Mouse (Mus musculus) hindlimb bud, embryonic 11.5 days (tissue): ENCODE measurements at regions not wholly inside any gene's neighbourhood (a gene's known extent, or its start where the extent isn't known, plus 50 kb on each side); places are given as distances from the start of the nearest gene placed in this dataset.

Experiments used
- DNase-seq: peaks from one replicate; pipeline ENCODE4 v3.0.0-alpha.2; 2012; ENCODE audit warnings: low read depth, low spot score; ENCODE audit errors: extremely low spot score

DNA sequence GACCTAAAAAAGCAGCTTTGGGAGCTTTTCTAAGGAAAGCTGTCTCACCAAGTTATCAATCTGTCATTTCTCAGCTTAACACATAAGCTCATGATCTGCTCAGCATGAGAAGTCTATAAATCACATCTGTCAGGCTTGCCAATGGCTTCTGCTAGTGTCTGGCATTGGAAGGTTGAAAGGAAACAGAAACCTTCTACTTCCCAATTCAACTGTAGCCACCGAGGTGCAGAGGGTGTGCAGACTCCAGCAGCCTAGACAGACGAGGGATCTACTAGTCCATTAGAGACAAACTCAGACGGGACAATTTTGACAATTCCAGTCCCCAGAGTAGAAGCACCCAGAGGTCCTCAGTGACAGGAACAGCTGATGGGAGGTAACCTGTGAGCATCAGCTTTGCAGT is 103.0 kb downstream of the Nab1 start:
- DNase-seq: peak; percentile 31

DNA sequence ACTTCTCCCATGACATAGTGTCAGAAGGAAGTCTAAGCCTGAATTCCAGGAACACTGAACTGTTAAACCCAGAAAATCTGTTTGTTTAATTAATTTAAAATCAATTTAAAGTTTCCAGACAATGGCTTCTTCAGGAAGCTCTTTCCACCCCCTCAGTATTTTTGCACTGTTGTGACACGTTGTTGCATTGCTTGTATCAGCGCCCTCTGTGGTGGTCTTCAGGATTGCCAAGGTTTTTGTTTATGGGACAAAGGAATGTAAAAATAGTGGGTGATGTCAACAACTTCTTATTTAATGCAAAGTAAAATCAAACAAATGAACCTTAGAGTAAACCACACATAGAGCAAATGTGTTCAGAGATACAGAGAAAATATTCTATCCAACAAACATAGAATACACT is 107.5 kb downstream of the Nab1 start:
- no peak for DNase-seq

DNA sequence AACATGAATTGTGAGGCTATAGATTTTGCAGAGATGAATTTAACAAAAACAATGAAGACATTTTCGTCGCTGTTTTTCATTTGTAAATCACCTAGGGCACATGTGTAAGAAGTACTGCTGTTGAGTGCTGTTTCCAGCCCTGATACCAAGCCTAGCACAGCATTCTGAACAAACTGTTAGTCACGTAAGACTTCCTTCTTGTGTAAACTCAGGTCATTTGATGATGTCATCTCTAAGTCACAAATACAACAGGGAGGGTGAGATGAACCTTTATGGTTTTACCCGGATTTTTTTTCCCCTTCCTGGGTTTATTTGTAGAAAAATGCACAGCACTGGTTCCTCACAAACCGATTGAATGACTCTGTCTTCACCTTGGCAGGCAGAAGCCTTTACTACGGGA is 111.6 kb downstream of the Nab1 start:
- no peak for DNase-seq

DNA sequence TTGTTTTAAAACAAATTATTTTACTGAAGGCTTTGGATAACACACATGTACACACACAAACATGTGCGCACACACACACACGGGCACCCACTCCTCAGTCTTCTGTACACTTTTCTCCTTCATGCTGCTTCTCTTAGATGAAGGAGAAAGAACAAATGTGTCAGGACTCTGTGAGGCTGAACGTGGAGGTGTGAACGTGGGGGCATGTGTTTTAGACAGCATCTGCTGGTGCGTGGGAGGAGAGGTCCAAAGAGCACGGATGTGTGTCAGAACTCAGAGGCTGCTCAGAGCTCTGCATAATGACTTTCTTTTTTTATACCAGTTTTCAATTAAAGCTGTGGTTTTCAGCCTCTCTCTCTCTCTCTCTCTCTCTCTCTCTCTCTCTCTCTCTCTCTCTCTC is 112.4 kb downstream of the Nab1 start:
- no peak for DNase-seq

DNA sequence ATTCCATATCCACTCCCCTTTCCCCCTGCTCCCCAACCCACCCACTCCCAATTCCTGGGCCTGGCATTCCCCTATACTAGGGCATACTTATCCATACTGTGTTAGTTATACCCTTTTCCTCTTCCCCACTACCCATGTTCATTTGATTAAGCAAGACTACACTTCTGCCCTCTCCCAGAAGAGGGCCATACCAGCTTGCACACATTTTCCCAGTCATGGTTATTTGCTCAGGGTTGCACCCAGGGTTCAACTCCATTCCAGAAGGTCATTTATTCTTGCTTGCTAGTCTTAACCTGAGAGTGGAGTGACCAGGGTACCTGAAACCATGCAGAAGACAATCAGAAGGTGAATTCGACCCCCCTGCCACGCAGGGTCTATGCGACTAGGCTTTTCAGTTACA is 113.4 kb downstream of the Nab1 start:
- no peak for DNase-seq

DNA sequence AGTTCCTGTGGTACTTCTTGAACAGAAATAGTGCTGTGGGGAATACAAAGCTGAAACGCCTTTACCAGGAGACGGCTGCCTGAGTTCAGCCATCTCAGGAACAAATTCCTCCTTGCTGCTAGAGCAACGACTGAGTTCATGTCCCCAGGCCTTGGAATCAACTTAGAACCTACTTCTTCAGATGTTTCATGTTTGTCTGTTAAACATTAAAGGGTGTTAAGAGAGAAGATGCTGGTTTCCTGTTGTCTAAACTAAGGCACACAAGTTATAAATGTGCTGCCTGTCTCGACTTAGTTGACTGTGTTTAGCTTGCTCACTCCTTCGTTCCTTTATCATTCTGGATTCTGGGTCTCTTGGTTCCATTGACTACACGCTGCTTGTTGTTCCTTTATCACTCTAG is 125.2 kb downstream of the Nab1 start:
- no peak for DNase-seq

DNA sequence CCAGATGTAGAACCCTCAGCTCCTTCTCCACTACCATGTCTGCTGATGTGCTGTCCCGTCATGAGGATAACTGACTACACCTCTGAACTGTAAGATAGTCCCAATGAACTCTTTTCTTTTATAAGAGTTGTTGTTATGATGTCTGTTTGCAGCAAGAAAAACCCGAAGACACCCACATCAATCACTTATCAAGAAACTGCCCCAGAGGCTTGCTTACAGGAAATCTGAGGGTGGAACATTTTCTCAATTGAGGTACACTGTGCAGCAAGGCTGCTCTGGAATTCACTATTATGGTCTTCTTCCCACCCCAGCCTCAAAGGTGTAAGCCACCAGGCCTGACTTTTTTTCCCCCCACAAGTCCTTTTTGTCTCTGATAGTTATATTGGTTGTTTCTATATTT is 125.8 kb downstream of the Nab1 start:
- DNase-seq: no peak

DNA sequence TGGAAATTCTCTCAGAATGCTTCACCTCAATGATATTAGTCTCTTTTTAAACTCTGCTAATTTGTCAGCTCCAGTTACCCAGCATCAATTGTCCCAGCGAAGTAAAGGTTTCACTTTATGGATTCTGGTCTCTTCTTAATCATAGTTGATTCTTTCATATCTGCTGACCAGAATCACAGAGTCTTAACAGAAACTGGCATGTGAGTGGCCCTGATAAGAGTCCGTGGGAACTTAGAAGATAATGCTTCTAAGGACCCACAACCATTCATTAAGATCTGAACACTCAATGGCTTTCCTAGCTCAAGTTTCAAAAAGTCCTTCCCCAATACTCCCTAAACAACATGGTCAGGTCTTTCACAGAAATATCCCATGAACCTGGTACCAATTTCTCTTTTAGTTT is 126.7 kb downstream of the Nab1 start:
- no peak for DNase-seq

DNA sequence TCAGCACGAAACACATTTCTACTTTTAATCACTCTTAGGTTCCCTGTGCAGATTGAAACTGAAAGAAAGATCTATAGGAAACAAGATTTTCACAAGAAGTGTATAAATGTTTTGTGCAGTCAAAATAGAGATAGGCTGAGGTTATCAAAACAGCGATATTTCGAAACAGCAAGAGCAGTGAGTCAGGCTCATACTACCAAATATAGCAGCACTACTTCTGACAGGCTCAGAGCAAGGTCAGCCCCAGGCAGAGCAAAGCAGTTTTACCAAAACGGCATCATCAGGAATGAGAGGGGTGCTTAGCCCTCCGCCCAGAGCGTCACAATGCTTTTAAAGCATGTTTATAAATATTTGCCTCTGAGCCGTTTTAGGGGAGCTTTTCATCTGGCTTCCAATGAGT is 133.4 kb upstream of the Gls start:
- DNase-seq: no peak

DNA sequence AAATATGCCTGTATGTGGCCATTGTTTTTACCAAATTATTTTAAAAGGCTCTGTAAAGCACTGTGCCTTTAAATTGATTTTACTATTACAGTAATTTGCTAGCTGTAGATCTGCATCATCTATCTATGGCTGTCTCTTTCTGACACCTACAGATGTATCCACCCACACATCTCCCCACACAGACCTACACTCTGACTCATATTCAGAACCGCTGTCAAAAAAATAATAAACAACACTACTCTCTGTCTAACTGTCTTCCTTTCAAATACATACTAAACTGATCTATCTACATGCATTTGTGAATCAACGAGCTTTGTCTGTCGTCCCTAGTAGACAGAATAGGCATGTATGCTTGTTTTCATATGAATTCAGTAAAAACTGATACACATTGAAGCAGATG is 130.6 kb upstream of the Gls start:
- DNase-seq: no peak

DNA sequence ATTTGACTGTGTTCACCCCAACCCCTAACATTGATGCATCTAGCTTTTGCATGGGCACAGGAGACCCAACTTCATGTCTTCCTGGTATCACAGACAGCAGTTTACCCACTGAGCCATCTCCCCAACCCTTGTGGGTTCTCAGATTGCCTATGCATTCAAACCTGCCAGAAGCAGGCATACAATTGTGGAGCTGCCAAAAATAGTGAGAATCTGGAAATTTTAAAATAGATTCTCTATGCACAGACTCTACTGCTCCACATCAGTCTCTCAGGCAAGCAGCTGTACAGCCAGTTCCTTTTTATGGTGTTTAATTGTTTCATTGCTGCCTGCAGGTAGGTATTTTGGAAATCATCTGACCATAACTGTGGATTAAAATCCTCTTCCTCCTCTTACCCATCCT is 129.9 kb upstream of the Gls start:
- no peak for DNase-seq

DNA sequence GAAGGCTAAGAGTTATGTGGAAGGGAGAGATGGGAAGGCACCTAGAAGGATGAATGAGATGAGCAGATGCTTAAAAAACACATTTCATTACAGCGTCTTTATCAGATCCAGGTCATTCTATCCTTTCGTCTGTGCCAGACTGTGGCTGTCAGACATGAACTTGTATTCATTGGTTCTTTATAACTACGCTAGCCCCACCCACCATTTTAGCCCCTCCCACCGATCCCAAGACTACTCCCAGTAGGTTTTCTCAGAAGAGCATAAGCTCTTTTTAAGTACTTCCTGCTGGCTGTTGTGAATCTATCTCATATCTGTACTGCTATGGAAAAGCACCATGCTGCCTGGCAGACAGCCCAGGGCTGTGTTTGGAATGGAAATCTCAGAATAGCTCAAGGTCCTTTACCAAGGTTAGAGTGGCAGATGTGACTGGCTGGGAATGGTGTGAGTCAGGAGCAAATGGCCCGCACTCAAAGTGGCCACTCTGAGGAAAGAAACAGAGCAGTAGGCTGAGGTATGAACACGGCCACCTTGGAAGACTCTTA is 121.1 kb upstream of the Gls start:
- no peak for DNase-seq

DNA sequence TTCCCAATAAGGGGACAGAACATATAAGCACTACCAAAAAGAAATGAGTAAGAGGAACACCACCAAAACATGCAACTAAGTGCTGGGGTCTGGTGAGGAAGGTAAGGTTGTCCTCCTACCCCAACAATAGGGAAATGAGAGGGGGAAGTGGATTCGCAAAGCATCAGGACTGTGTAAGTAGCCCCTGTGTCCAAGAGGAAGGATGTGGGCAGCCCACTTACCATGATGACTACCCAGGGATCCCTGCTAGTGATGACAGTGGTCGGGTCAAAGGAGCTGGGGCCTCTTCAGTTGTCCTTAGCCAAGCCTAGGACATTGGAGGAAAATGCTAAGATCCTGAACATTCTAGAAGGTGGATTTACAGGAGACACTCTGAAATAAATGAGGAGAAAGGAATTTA is 109.1 kb upstream of the Gls start:
- no peak for DNase-seq

DNA sequence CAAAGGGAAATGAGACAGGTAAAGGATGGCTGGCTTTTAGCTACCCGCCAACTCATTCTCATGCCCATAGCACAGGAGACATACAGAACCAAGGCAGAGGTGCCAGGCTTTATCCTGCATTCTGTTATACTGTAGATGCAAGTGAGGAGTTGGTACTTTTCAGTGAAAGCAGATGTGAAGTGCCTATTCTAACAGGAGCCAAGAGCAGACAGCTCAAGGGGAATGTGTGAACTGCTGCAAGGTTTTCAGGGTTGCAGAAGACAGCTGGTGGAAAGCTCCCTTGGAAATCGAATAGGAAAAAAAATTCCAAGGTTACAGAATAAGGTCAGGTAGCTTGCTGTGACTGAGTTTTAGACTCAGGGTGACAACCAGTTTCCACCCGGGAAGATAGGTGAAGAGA is 105.7 kb upstream of the Gls start:
- DNase-seq: no peak

DNA sequence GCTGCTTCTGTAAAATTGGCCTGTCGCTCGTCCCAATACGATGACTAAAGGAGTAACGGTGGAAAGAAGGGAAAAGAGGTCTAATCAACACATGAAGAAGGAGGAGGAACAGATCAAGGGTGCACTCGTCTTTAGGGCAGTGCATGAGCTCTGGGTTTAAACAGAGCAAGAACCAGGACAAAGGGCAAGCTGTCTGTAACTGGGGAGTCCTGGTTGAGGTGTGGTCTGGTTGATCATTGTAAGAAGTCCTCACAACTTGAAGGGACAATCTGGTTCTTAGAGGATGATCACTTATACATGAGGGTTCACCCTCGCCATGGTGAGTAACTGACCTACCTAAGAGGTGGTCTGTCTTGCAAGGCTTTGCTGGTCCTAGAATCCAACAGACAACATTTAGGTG is 105.2 kb upstream of the Gls start:
- no peak for DNase-seq

DNA sequence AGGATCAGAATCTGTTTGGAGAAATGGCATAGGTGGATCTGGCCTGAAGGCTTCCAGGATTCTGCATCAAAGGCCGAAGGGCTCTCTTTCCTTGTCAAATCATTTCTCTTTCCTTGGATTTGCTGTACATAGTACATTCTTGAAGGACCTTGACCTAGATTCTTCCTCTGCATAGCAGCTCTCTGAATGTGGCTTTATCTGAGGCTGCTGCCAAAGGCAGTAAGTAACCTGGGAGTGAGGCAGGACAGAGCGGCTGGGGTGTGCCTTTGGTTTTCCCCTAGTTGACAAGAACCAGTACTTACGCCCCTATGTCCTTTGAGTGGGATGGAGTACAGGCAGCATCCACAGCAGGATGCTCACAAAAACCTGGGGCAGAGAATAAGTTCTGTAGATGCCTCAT is 103.7 kb upstream of the Gls start:
- DNase-seq: no peak

DNA sequence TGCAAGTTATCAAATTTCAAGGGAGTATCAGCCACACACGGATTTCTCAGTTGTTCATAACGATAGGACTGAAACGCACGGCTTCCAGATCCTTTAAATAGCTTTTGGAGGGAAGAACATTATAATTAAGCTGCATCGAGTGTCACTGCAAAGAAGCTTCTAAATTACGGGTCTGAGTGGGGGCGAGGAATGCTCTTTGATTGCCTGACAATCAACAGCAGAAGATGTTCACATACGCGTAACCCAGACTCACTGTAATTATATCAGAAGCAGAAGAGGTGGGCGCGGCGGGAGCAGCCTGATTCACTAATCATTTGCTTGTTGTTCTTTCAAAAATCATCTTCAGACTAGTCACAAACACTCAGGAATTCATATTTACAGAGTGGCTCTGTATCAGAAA is 99.0 kb upstream of the Gls start:
- DNase-seq: no peak

DNA sequence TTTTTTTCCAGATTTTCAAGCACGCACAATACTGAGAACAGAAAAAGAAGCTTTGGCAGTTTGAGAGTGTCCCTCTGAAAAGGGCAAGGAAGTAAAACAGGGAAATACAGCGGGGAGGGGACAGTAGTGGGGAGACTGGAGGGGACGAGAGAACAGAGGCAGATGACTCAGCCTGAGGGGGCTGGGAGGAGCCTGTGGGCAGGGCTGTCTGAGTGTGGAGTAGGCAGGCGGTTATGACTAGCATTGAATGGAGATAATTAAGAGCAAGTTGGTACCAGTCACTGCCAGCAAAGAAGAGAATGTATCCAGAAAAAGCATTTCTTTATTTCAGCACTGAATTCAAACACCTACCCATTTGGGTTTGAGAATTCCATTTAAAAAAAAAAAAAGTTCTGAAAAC is 98.4 kb upstream of the Gls start:
- DNase-seq: no peak

DNA sequence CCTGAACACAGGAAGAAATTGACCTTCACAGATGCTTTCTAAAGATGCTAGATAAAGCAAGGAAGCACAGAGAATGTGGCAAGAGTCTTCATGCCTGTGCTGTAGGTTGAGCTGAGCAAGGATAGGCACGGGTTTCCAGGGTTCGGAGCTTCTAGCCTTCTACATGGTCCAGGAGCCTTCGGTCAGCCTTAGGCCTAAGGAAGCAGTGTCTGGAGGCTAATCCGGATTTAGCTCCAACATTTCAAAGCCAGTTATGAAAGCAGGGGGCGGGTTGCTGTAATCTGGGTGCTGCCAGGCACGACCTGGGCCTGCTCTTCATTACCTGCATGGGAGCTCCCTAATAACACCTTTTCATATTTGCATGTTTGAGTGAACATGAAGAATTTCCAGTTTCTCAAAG is 97.5 kb upstream of the Gls start:
- DNase-seq: no peak

DNA sequence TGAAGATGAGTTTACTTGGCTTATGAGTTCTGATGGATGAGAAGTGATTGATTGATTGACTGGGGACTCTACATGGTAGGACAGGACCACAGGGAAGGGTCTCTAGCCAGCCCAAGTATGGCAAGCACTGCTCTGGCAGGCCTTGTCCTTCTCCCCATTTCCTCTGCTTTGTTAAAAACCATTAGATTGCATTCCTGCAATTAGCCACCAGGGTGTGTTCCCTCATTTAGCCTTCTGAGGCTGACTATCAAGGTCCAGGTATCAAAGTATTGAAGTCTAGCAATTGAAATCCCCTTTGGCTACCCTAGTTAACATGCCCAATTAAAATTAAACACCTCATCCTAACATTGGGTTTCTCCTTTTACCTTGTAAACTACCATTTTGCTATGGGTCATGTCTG is 95.5 kb upstream of the Gls start:
- no peak for DNase-seq

DNA sequence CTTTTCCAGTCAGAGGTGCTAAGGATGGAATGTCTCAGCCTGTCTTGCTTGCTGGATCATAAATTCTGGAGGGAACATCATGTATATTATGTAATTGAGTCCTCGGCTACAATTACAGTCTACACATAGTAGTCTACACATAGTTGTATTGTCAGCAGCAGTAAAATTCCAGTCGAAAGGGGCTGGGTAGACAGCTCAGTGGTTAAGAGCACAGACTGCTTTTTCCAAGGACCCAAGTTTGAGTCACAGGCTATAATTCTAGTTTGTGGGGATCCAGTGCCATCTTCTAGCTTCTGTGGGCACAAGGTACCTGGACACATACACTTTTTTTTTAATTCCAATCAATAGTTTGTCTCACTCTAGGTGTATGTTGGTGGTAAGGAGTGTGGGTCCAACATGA is 91.3 kb upstream of the Gls start:
- no peak for DNase-seq

DNA sequence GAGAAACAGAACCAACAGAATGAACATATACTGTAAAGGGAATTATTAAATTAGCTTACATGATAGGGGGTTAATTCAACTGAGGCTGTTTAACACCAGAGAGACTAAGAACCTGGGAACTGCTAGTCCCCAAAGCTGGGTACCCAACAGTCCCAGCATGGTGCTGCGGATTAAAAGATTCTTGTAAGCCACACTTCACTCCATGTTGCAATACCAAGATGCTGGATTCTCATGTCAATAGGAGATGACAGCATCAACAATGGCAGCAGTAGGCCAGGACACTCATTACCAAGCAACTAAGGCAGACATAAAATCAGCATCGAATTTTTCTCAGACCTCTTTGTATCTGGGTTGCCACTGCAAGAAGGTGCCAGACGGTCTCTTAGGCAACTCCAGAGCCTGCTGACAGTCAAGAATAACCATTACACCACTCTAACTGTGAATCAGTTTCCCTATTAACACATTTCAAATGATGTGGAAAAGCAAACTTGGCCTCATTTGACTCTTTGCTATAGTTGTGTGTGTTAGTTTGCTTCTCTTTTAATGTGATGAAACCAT is 79.1 kb upstream of the Gls start:
- DNase-seq: no peak

DNA sequence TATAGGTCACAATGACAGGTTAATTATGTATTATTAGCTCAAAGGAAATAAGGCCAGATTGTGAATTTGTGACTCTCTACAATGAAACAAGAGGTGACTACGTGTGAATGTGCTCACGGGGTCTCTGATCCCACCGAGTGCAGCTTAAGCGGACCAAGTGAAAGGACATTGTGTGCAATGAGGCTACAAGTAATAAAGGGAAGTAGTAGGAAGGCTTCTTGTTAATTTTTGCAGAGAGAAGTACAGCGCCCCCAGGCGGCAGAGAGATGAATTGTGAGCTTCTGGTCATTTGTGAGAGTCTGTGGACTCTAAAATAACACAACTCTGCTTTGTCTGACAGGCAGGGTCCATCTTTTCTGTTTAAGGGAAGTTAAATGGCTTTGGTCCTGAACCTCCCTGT is 73.9 kb upstream of the Gls start:
- no peak for DNase-seq
